Mouse (Mus musculus) left cerebral cortex, adult 11 months (tissue): Measurements from ENCODE around the gene 5730522E02Rik.

ENCODE experiments used
- DNase-seq: peaks from one replicate; pipeline ENCODE4 v3.0.0; 2022; ENCODE audit warnings: low spot score

The 5730522E02Rik gene

DNA sequence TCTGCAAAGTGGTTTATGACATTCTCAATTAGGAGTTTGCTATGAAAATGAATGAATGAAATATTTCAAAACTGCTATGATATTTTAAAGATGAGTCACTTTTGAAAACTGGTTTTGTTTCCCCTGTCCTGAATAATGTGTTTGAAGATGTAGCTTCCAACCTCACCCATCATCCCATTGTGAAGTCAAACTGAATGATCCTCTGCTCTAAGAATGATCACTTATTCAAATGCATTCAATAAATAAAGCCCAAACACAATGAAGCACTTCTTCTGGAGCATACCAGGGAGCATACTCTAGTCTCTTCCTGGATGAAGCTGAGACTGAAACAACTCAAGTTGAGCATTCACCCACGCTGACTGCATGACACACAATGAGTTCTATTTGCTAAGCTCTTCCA is 438.3 kb downstream of the 5730522E02Rik start:
- no peak for DNase-seq

DNA sequence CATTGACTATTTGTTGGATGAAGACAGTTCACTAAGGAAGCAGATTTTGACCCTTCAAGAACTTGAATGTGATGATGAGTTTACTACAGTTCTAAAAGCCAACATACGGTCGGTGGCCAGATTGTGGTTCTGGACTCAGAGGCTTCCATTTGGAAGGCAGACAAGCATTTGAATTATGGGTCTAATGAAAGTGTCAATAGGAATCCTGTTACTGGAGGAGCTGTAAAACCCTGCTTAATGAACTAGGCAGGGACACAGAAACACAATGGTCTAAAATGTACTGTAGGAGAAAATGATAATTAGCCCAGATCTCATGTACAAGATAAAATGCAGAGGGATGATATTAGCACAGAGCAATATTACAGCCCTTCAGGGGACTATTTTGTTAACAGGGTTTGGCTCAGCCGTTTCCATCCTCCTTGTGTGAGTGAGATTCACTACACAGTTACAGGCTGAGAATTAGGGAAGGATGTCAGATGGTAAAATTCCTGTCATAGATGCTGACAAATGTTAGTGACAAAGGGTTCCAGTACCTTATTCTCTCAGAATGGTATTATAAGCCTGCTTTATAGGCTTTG is 439.5 kb downstream of the 5730522E02Rik start:
- DNase-seq: no peak

DNA sequence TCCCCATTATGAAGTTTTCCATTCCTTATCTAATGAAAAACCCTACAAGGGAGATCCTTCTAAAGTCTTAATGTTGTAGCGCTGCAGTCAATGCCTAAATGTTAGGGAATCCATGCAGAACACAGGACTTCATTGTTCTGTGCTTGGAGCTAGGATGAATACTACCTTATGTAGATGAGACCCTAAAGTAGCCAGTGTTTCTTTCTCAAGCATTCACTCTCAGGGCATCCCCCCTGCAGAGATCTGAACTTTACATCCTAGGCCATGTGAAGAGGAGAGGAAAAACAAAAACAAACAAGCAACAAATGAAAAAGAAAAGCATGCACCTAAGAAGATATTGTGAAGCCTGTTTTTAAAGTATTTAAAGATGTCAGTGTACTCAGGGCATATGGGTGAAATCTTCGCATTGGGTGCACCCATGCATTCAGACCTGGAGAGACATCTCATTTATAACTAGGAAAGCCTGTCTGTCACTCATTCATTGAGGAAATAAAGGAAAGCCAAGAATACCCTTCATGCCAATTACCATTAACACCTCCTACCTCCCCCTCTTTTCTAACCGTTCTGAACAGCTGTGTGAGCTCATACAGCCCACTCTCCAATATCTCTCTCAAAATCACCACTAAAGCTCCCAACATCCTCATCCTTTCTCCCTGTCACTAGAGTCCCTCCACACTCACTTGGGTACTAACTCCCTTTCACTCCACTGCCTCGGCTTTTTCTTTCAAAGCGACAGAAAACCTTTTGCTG is 442.8 kb downstream of the 5730522E02Rik start:
- DNase-seq: no peak

DNA sequence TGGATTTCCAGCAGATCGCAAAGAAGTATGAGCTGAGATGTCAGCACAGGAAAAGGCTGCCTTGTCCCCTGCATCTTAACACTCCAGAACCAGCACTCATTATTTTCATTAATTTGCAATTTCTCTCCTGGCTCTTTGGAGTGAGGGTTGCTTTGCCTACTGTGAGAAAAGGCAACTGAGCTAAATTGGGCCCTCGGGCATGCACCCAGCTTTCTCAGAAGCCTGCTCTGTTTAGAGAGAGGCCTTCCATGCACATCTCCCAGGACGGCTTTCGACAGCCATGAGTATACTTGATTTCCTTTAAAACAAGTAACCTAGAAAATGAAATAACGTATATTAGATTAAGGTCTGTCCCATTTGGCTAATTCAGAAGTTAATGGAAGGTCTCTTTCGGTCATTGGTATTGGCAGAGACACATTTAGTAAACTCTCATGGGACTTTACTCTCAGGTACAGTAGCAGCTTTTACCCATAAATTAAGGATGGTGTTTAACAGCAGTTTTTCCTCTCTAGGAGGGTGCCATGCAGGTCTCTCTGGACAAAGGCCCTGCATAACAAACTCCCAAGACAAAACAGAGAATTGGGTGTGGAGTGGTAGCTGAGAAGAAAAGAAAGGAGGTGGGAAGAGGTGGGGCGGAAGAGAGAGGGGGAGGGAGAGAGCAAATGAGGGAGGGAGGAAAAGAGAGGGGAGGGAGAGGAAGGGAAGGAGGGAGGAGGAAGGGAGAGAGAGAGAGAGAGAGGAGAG is 457.2 kb downstream of the 5730522E02Rik start:
- no peak for DNase-seq

DNA sequence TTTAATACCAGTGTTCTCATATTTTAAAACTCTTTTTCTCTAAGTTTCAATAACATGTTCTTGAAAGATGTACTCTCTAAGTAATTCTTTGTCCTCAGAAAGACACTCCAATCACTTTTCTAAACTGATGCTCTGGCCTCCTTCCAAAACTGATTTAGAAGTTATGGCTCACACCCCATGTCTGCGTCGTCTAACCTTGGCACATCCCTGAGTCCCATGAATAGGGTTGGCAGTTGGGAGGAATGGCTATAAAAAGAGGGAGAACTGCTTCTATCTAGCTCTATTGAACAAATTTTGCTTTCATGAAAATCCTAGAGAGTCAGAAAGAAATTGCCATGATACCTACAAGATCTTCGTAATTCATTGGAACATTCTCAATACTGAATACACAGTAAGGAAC is 458.1 kb downstream of the 5730522E02Rik start:
- DNase-seq: no peak

DNA sequence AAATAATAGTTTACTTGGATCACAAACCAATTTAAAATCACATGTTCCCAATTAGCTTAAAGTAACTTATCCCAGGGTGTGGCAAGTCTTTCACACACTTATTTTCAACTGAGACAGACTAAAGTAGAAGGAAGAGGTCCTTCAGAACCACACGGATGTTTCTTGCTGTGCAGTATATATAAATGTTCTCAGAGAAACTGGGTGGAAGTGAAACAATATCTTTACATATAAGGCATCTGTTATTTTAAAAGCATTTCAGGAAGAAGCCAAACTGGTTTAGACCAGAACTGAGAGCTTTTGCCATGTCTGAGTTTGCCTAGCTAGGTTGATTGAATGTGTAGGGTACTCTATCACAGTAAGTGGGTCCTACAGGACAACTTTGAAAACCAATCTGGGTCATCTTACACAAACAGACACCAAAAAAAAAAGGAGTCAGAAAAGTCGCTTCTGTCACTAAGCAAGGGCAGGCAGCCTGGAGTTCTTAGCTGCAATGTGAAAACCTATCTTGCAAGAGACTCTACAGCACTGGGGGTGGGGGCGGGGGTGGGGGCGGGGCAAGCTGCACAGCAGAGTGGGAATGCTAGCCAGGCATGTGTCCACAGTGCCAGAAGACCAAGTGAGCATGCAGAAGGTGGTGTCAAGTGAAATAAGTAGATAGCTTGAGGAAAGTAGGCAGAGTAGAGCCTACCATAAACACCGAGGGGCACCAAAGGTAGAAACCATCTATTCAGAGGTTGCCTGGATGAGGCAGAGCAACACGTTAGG is 463.3 kb downstream of the 5730522E02Rik start:
- no peak for DNase-seq

DNA sequence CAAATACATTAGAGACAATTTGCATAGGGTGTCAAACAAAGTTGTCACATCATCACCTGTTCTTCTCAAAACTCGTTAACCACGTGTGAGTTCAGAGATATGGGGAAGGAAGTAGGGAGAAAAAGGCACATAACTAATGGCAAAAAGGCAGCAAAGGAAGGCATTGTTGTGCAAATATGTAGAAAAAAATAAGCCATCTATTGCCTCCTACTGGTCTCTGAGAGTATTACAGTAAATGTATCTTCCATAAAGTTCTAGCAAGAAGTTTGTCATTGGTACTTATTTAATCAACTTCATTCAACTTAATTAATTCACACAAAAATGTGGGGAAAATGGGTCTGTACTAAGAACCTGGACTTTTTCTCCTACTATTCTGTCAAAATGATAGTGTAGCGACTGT is 466.9 kb downstream of the 5730522E02Rik start:
- DNase-seq: no peak

DNA sequence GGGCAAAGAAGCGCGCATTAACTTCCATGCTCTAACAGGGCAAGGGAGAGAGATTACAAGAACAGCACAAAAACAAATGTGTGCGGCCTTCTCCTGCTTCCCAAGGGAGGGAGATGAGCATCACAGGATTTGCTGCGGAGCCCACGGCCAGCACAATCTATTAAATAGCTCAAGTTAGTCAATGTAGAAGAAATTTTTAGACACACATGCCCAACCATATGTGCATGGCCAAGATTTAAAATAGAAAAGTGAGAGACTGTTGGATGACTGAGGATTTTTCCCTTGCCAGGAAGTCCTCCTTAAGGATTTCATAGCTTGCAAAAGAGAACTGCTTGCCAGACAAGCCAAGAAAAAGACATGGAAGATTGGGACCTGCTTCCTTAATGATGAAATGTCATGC is 473.3 kb downstream of the 5730522E02Rik start:
- DNase-seq: peak; percentile 53

DNA sequence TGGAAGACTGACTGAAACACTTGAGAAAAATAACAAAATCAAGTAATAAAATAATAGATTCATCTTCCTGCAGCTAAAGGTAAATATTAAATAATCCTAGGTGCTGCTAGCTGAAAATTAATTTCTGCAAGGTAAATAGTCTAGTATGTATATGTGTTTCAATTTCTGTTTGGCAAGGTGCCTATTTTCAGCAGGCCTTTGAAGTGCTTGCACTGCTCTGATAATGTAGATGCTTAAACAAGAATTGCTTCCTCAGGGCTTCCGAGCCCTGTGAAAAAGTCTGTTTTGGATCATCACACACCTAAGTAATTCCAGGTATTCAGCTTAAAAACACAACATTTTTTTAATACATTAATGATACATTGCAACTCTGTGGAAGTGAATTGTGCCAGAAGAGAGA is 481.1 kb downstream of the 5730522E02Rik start:
- no peak for DNase-seq

DNA sequence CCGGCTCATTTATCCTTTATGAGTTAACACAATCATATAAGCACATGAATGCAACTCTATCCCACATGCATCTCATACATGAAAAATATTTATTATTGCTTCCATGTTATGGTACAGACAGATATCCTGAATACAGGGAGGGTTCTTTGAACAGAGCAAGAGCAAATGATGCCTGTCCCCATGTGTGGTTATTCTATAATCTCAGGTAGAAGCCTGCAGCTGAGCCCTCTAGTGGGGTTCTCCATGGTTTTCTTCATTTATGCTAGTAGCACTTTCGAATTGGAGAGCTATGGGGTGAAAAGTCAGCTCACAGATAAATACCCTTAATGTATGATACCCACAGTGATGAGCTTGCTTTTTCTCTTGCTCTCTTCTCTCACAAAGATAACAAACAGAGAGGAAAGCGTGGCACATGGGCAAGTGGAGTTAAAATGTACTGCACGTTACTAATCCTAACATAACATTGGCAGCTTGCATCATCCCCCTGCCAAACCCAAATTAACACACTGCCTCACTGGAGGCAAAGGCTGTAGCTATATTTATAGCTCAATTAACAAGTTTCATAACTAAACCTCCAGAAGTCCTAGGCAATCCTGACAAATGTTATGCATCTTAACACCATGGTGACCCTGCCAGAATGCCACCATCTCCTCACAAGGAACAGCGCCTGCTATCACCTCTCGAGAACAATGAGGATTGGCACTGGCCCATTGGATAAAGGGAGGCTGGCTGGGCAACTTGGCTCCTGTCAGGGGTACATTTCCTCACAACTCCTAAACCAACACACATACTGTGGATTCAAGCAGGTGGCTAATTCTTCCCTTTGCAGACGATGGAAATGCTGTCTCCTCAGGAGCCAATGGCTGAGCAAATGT is 494.9 kb downstream of the 5730522E02Rik start:
- DNase-seq: no peak

DNA sequence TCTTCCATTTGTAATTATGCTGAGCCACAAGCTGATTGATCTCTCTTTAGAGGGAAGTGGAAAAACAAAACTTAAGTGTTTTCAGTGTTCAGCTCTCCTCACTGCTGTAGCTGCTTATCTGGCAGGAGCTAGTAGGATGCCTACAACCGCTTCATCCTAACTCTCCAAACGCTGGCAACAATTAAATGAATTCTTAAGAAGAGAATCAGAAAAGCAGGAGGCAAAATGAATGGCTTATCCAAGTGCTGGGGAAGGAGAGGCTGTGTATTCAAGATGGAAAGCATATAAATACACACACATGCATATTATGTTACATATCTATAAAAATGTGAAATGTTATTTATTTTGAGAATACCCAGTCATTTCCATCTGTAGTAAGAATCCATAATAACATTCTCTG is 500.0 kb downstream of the 5730522E02Rik start:
- no peak for DNase-seq

DNA sequence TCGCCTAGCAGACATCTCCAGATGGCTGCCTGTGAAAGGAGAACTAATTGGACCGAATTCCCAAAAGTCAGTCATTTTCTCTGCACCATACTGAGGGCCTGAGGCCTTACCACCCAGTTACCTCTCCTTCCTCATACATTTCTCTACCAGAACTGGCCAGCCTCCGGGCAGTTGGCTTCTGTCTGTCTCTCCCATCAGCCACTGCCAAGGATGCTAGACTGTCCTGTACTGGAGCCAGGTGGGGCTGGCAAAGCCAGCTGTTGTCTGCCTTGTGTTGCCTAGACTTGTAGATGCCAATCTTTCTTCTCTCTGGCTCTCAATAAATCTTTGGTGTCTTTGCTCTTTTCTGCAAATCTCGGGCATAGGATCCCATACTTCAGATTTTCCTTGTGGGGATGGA is 500.7 kb downstream of the 5730522E02Rik start:
- DNase-seq: no peak

DNA sequence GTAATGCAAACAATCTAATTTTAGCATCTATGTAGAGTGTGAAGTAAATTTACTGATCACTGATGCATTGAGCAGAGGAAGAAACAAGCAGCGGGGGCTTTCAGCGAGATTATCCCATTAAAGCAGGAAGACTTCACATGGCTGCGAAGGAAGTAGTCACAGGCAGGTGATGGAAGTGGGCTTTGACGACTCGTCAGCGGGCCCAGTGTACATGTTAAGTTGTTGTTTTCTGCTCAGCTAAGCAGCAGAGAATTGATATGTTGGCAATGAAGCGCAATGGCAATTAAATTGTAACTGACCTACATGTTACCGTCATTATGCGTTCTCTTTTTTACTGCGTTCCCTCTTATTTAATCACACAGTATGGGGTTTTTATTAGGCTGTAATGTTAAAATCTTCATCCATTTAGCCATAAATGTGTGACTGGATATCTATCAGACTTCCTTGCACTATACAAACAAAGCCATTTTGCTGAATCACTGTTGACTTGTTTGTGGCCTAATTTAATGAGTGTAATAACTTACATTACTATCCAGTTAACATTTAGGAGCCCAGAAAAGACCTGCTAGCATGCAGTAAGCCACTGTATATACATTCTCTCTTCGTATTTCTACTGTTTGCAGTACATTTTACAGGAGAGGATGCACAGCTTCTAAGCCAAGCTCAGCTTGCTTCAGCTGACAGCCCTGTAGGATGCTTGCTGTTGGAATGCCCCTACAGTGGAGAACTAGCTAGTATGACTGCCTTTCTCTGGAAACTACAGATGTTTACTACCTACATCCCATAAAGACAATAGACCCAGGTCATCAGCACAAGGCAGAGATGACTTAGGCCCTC is 506.0 kb downstream of the 5730522E02Rik start:
- DNase-seq: no peak

DNA sequence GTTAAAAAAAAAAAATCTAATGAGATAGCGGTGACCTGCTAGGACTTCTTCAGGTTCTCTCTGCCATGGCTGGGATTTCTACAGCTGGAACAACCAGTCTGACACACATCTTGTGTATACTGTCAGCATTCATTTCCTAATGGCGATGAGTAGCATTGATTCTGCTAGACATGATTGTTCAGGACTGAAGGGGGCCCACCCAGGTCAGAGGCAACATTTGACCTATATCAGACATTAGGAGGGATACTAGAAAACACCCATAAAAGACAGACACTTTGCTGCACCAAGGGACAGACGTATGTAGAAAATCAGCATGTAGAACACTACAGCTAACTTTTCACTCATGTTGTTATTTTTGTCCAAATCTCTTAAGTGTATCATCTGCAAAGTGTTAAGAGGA is 507.8 kb downstream of the 5730522E02Rik start:
- DNase-seq: no peak

DNA sequence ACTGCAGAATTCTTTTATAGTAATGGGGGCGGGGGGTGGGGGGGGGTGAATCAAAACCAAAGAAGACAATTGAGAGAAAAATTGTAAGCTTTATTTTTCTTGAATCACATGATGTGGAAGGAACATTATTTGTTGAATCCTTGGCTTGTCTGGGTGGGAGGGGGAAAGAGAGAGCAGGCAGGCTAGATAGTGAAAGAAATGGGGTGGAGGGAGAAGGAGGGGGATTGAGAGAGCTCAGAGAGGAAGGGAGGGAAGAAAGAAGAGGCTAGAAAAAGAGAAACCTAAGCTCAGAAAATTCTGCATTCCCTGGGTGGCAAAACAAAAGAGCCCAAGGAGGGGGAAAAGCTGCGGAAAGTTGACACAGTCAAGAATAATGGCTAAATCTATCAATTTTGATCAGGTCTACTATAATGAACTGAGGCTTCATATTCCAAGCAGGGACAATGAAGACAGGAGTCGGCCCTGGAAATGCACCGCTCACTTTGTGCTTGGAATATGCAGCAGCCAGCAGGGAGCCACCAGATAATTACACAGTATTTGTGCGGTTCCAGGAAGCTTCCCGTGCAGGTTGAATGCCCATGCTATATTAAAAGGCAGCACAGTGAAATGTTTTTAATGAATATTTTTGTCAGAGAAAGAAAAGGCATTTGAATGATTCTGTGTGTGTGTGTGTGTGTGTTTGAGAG is 512.9 kb downstream of the 5730522E02Rik start:
- no peak for DNase-seq

DNA sequence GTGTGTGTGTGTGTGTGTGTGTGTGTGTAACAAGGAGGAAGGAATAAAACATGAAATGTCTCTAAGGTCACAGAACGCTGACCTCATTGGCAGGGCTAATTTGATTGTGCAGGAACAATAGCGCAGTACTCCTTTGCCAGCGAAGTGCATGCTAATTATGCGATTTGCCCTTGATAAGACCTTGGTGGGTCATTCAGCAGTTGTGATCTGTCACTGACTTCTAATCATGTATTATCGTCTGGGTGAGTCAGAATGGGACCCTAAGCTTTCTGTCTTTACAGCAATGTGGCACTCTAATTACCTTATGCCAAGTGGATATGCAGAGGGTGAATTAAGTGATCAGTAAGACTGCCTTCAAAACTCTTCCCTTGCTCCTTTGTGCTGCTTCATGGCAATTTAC is 514.4 kb downstream of the 5730522E02Rik start:
- DNase-seq: no peak

DNA sequence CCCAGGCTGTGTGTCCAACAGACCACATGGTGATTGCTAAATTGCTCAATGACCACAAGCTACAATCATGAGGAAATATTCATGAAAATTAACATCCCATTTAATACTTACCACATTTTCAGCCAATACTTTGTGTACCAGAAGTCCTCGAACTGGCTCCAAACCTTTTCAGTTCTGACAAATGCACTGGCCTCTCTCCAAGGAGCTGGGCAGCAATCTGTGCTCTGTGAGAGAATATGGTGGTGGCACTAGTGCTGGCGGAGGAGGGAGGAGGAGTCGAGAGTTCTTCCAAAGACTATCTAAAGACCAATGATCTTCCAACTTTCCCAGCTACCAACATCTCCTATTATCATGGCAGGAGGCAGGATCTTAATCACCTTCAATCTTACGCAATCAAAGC is 525.8 kb downstream of the 5730522E02Rik start:
- DNase-seq: no peak

DNA sequence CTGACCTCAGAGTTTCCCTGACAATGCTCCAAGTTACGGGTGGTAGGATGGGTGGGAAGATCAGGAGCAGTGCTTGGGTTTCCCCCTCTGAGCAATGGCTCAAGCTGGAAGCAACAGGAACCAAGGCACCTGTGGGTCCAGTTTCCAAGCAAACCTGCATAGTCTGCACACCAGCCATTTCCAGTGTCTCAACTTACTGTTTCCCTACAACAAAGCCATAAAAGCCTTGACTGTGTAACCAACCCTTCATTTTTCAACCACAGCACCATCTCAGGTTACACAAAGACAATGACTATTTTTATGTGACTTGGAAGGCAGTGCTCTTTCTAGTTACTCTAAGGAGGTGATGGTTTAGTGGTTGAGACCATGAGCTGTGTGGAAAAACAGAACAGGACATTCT is 530.7 kb downstream of the 5730522E02Rik start:
- no peak for DNase-seq

DNA sequence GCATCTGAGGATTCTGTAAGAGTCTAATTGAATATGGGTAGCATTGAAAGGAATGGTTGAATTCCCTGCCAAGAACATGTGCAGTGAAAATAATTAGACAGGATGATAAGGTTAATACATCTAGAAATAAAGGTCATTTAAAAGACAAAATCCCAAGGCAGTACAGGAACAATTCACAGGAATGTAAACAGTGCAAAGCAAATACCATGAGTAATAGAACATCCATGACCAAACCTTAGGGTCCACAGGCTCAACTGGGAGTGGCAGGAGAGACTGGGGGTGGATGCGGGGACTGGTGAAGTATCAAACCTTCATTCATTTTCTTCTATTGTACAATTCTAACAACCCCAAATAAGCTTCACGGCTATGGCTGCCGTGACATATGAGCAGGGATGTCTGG is 536.4 kb downstream of the 5730522E02Rik start:
- DNase-seq: no peak

DNA sequence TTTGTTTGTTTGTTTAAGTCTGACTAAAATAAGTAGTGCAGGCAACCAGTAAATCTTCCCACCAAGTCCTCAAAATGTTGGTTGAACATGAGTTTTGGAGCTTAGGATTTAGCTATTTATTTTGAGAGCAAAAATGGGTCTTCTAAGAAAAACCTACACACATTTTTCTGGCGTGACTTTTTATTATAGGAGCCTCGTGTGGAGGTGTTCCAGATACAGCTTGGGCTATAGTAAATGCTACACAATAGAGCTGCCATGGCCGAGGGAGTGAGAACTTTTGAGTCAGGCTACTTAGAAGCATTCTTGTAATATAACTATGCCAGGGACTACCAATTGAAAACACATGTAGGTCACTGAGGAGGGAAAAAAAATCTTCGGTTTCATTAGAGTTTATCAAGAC is 540.5 kb downstream of the 5730522E02Rik start:
- no peak for DNase-seq
